Mouse (Mus musculus) liver, embryonic 11.5 days (tissue): Measurements from ENCODE around the gene Yjefn3. TPM values are rescaled to one million over a fixed set of nuclear protein-coding genes. Genes with fewer than 3 reads are reported as not detected.

ENCODE experiments used
- ATAC-seq: fragments of 200-750 bp; cut with Nextera tagmentation; replicated peaks from 2 replicates; pipeline ENCODE4 v1.8.0; 2017; ENCODE audit warnings: moderate number of reproducible peaks, mild to moderate bottlenecking, moderate TSS enrichment, moderate library complexity; ENCODE audit not compliant: low FRiP score
- DNase-seq: peaks from one replicate; pipeline ENCODE4 v3.0.0-alpha.2; 2017; ENCODE audit warnings: low spot score
- H3K27ac ChIP-seq: fragments of 300-500 bp; sonication (generic); 2 replicates; pipeline ENCODE4 v1.5.1; 2014; ENCODE audit warnings: mild to moderate bottlenecking, low read depth, low read length, control low read depth
- H3K27me3 ChIP-seq: fragments of 300-500 bp; sonication (generic); replicated peaks from 2 replicates; pipeline ENCODE4 v1.6.1; 2014; ENCODE audit warnings: low read length, mixed read lengths; ENCODE audit not compliant: control insufficient read depth, insufficient read depth
- H3K36me3 ChIP-seq: fragments of 300-500 bp; sonication (generic); 2 replicates; pipeline ENCODE4 v1.6.1; 2014; ENCODE audit warnings: mild to moderate bottlenecking, low read length, moderate library complexity, mixed read lengths; ENCODE audit not compliant: control insufficient read depth, insufficient read depth
- H3K4me1 ChIP-seq: fragments of 300-500 bp; sonication (generic); replicated peaks from 2 replicates; pipeline ENCODE4 v1.6.1; 2014; ENCODE audit warnings: low read length, mixed read lengths; ENCODE audit not compliant: control insufficient read depth, insufficient read depth
- H3K4me2 ChIP-seq: fragments of 300-500 bp; sonication (generic); 2 replicates; pipeline ENCODE4 v1.6.1; 2014; ENCODE audit warnings: mild to moderate bottlenecking, control low read depth, moderate library complexity
- H3K4me3 ChIP-seq: fragments of 300-500 bp; sonication (generic); 2 replicates; pipeline ENCODE4 v1.5.1; 2014; ENCODE audit warnings: low read depth, low read length, control low read depth
- H3K9ac ChIP-seq: fragments of 300-500 bp; sonication (generic); 2 replicates; pipeline ENCODE4 v1.6.1; 2014; ENCODE audit warnings: low read depth, low read length, control low read depth
- H3K9me3 ChIP-seq: fragments of 300-500 bp; sonication (generic); 2 replicates; pipeline ENCODE4 v1.6.1; 2016; ENCODE audit warnings: low read length, inconsistent platforms, mixed read lengths; ENCODE audit not compliant: control insufficient read depth
- WGBS: fragments of 180-500 bp; shearing (Covaris S2); extraction: QIAGEN DNeasy Blood & Tissue Kit; methylation state at CpG from one replicate; pipeline ENCODE4 v1.1.7; 2014; 5-methylcytosine and 5-hydroxymethylcytosine counted together
- polyA plus RNA-seq: library from polyadenylated mRNA; unstranded; fragments of >200 nt; fragmentation: Nextera tagmentation; extraction: Ambion mirVana; gene quantifications from 2 replicates; pipeline ENCODE4 v1.2.1, GENCODE M21; 2014

Yjefn3 gene
- polyA plus RNA-seq, 1 experiment from 2014 or later = 1.7 TPM

DNA sequence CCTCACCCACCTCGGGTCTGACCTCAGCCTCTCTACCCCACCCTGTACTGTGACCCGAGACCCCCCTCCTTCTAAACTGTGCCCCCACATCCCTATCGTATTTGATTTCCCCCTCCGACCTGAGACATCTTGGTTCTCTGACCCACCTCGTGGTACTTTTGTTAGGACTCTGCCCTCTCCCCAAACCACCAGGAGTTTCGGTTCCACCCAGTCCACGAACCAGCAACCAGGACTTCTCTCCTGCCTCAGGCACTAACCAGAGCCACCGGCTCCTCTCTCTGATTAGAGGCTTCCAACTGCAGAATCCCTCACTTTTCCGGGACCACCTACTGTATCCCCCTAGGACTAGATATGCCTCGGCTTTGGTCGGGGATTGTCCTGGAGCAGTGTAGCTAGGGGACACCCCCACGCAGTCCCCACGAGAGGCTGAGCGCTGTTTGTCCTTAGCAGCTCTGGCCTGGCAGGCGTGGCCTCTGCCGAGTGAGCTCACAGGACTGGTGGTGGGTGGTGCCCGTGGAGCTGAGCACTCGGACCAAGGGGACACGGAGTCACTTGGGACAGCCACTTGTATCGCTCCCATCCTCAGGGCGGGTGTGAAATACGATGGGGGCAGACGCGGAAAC, 14.2 kb downstream of the Yjefn3 start:
- no peak for ATAC-seq
- Histone ChIP-seq H3K9me3 (no peaks in the 10 kb centered on the region), H3K36me3 (peaks cover 2% of the 10 kb centered on the region; the same call in 1 of the 2 replicates), H3K27ac (no peak overlapping the region), H3K27me3 (peaks cover 78% of the 10 kb centered on the region), H3K4me1 (peaks cover 11% of the 10 kb centered on the region), H3K4me2 (peak overlapping the region; percentile 26), H3K4me3 (peak overlapping the region; percentile 27), H3K9ac (no peak overlapping the region)
- peak; percentile 45 for DNase-seq
- 13% methylated on average over 24 of the region's 24 CpGs for WGBS

DNA sequence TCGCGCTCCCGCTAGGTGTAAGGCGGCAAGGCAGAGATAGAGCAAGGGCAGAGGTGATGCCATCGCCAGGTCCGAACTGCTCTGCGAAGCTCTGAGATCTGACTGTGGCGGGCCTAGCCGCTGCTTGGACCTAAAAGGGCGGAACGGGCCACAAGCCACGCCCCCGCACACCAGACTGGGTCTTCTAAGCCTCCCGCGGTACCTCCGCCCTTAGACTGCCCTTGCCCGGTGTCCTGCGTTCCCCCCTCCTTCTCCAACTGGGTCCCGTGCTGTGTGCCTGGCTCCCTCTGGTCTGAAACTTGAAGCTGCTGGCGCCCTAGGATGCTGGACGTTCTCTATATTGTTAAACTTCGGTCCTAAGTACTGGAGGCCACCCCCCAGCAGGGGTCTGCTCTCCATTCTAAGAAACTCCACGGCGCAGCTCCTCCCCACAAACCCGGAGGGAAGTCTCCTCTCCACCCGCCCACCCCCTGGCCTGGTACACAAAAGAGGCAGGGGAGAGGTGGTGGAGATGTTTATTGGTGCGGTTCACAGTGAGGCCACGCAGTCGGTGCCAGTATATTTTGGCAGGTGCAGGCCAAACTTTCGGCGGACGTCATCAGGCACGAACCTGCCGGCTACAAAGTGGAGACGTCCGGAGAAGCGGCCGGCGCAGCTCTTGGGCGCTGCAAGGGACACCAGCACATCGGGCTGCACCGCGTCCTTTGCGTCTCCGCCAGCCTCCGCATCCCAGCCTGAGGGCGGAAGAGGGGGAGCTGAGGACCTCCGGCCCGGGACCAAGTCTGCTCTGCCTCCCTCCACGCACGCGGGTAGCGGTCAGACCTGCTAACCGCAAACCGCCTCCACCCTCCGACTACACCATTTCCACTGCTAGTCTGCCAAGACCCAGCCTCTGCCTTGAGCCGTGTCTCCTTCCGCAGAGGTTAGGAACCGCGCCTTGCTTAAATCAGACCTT, 14.9 kb downstream of the Yjefn3 start, which contains the start of gene Cilp2:
Gene Cilp2 (minus strand): TSS at position 399 of the 955 bp plus-strand sequence.
- H3K9ac ChIP-seq = no peak within 1 kb of the TSS
- H3K4me1 ChIP-seq = peaks cover 11% of the 10 kb centered on the region
- no peak within 1 kb of the TSS for H3K27ac ChIP-seq
- peak within 1 kb of the TSS; percentile 27 for H3K4me3 ChIP-seq
- ATAC-seq (no peak), DNase-seq (peak; percentile 43)
- peaks cover 86% of the 10 kb centered on the region for H3K27me3 ChIP-seq
- H3K4me2 ChIP-seq = peak within 1 kb of the TSS; percentile 41
- H3K36me3 ChIP-seq = no peaks in the 10 kb centered on the region
- H3K9me3 ChIP-seq = no peaks in the 10 kb centered on the region
- 2% methylated on average over 60 of the region's 60 CpGs for WGBS

DNA sequence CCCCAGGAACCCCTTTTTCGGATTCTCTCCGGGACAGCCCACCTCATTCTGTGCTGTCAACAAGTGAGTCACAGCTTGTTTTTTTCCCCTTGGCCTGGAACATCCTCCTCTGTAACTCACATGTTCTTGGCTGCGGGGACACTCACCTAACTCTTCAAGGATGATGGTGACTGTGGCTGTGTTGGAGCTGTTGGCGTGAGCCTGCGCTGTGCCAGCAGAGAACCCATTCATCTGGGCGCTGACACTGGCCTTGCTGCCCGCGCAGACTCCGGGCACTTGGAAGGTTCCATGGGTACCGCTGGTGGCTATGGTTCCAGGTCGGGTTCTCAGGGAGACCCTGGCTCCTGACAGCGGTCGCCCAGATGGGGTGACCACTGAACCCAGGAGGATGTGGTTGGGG, 18.4 kb downstream of the Yjefn3 start:
- peaks cover 100% of the 10 kb centered on the region for H3K27me3 ChIP-seq
- H3K9ac ChIP-seq = no peak overlapping the region
- DNase-seq (no peak), ATAC-seq (no peak)
- H3K27ac ChIP-seq = no peak overlapping the region
- no peak overlapping the region for H3K4me2 ChIP-seq
- H3K9me3 ChIP-seq = no peaks in the 10 kb centered on the region
- no peaks in the 10 kb centered on the region for H3K36me3 ChIP-seq
- H3K4me1 ChIP-seq = peaks cover 9% of the 10 kb centered on the region
- H3K4me3 ChIP-seq = no peak overlapping the region
- 56% methylated on average over 13 of the region's 13 CpGs for WGBS

DNA sequence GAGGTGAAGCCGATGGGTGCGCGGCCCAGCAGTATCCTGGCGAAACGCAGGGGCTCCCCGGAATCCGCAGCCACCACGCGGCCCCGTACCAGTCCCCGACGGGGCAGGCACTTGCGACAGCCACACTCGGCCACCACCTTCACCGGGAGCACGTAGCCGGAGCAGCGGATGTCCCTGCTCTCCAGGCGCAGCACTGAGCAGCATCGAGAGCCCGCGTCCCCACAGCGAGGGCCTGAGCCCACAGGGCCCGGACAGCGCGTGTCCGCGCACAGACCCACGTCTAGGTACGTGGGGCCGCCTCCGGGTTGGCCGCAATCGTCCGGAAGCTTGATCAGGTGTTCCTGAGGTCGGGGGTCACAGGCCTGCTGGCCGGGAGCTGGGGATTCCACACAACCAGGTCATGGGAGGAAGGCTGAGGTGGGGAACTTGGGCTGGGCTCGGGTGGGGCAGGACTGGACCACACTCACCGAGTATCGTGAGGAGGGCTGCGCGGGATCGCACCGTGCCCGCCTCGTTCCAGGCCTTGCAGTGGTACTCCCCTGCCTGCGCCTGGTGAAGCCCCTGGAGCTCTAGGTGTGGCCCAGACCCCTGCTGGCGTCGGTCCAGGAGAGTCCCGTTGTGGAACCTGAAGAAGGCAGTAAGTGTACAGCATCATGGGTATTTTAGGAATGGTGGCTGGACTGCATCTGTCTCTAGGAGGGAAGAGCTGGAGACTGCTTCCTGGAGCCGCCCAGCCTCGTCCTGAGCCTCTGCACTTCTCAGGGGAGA, 19.5 kb downstream of the Yjefn3 start:
- H3K4me3 ChIP-seq = peak overlapping the region; percentile 44; the same call in 1 of the 2 replicates
- WGBS = 20% methylated on average over 51 of the region's 52 CpGs
- no peak overlapping the region for H3K27ac ChIP-seq
- peaks cover 5% of the 10 kb centered on the region for H3K4me1 ChIP-seq
- ATAC-seq = no peak
- no peak for DNase-seq
- H3K36me3 ChIP-seq = no peaks in the 10 kb centered on the region
- H3K27me3 ChIP-seq = peaks cover 100% of the 10 kb centered on the region
- H3K9me3 ChIP-seq = no peaks in the 10 kb centered on the region
- H3K4me2 ChIP-seq = no peak overlapping the region
- no peak overlapping the region for H3K9ac ChIP-seq

DNA sequence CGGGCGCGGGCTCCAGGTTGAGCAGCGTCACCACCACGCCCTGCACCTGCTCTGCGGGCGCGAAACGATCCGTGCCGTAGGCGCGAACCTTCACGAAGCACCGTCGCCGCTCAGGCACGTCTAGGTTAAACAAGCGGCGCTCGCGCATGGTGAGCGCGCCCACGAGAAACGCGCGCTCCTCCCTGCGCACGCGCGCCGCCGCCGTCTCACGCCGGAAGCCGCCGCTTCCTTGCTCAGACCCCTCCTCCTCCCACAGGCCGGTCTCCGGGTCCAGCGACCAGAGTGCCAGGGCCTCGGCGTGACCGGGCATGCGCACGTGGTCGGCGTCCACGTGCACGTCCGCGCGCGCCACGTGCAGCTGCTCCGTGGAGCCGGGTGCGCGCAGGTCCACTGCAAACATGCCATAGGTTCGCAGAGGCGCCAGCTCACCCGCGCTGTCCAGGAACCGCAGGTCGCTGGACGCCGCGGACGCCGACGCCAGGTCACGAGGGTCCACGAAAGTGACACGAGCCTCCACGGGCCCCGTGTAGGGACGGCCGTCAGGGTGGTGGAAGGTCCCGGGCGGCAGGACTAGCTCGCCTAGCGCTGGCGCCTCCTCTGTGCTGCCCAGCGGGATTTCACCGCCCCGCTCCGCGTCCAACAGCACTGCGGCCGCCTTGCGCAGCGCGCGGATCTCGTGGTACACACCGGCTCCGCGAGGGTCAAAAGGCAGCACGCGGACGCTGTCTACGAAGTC, 20.3 kb downstream of the Yjefn3 start:
- peak overlapping the region; percentile 54 for H3K4me2 ChIP-seq
- peaks cover 93% of the 10 kb centered on the region for H3K27me3 ChIP-seq
- no peaks in the 10 kb centered on the region for H3K36me3 ChIP-seq
- no peaks in the 10 kb centered on the region for H3K9me3 ChIP-seq
- no peak overlapping the region for H3K27ac ChIP-seq
- ATAC-seq (peak; percentile 32; the same call in 1 of the 2 replicates), DNase-seq (peak; percentile 52)
- peak overlapping the region; percentile 44 for H3K4me3 ChIP-seq
- peaks cover 2% of the 10 kb centered on the region for H3K4me1 ChIP-seq
- 9% methylated on average over 103 of the region's 103 CpGs for WGBS
- peak overlapping the region; percentile 27; the same call in 1 of the 2 replicates for H3K9ac ChIP-seq

DNA sequence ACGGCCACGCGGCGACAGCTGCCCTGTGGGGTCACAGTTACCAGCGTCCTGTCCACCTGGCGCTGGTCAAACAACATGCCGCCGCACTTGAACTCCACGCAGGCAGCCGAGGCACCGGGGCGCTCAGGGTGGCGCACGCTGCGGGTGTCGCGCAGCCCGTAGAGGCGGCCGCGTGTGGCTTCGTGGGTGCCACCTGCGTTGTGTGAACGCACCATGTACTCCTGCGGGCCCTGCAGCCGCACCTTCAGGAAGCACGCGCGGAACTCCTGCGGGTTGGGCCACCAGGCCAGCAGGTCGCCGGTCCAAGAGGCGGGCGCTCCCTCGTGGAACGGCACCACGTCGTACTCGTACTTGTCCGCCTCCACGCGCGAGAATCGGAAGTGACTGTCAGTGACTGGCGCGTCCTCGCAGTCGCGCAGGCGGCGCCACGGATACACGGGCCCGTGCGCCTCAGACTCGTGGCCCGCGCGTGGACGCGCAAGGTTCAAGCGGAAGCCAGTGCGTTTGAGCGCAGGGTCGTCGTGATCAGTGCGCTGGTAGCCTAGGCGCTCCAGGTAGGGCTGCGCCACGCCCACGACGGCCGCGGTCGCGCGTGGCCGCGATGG, 21.1 kb downstream of the Yjefn3 start:
- peaks cover 85% of the 10 kb centered on the region for H3K27me3 ChIP-seq
- no peak overlapping the region for H3K27ac ChIP-seq
- H3K4me3 ChIP-seq = peak overlapping the region; percentile 44
- no peak for DNase-seq
- H3K4me2 ChIP-seq = peak overlapping the region; percentile 54
- ATAC-seq = no peak
- peaks cover 2% of the 10 kb centered on the region for H3K4me1 ChIP-seq
- no peaks in the 10 kb centered on the region for H3K9me3 ChIP-seq
- H3K36me3 ChIP-seq = no peaks in the 10 kb centered on the region
- peak overlapping the region; percentile 27; the same call in 1 of the 2 replicates for H3K9ac ChIP-seq
- WGBS = 21% methylated on average over 79 of the region's 79 CpGs

DNA sequence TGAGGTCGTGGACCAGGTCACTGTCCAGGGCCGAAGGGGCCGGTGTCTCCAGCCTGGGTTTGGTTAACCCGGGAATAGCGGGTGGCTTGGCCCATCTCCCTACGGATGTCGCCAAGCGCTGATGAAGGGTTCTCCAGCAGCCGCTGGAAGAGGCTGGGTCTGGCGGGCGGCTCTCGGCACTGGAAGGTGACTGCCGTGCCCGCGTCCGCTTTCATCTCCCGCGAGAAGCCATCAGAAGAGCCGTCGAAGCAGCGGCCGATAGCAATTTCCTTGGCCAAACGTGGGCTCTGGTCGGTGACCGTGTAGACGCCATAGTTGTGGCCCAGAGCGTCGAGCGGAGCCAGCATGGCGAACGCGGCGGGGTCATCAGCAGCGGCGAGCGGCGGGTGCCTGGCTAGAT, 21.7 kb downstream of the Yjefn3 start:
- H3K4me1 ChIP-seq = peaks cover 2% of the 10 kb centered on the region
- H3K27me3 ChIP-seq = peaks cover 80% of the 10 kb centered on the region
- WGBS = 12% methylated on average over 37 of the region's 37 CpGs
- peak overlapping the region; percentile 44 for H3K4me3 ChIP-seq
- no peaks in the 10 kb centered on the region for H3K36me3 ChIP-seq
- no peaks in the 10 kb centered on the region for H3K9me3 ChIP-seq
- ATAC-seq = no peak
- H3K9ac ChIP-seq = no peak overlapping the region
- no peak for DNase-seq
- peak overlapping the region; percentile 54 for H3K4me2 ChIP-seq
- no peak overlapping the region for H3K27ac ChIP-seq
